Mouse (Mus musculus): ENCODE measurements around the gene Dnaaf5.

Gene Dnaaf5

GRCm38 (mm10) chr5:139216774-139217173 is 66.8 kb downstream of the Dnaaf5 start:
- Histone ChIP-seq H3K36me3 (ENCODE audit: insufficient read depth, low read length) (peaks cover 80% of the 10 kb centered on the region), H3K4me1 (replicated peaks; ENCODE audit: low read depth, low read length) (peaks cover 20% of the 10 kb centered on the region), H3K9me3 (ENCODE audit: low read length) (peaks cover 5% of the 10 kb centered on the region), H3K4me3 (replicated peaks; ENCODE audit: low read length) (no peak overlapping the region), H3K27me3 (ENCODE audit: insufficient read depth, low read length) (no peaks in the 10 kb centered on the region)
- no peak for TF ChIP-seq NANOG (IDR thresholded peaks at IDR 0.05; ENCODE audit: borderline replicate concordance, low read length)
- TF ChIP-seq CTCF (conservative IDR thresholded peaks at IDR 0.05; ENCODE audit: low read length): no peak
- no peak for TF ChIP-seq POU5F1 (IDR thresholded peaks at IDR 0.05; ENCODE audit: borderline replicate concordance, low read length)

GRCm38 (mm10) chr5:139220006-139220515 is 70.0 kb downstream of the Dnaaf5 start:
- TF ChIP-seq CTCF (conservative IDR thresholded peaks at IDR 0.05; ENCODE audit: low read length): no peak
- no peak for TF ChIP-seq POU5F1 (IDR thresholded peaks at IDR 0.05; ENCODE audit: borderline replicate concordance, low read length)
- TF ChIP-seq NANOG (IDR thresholded peaks at IDR 0.05; ENCODE audit: borderline replicate concordance, low read length): no peak
- no peaks in the 10 kb centered on the region for H3K9me3 ChIP-seq (ENCODE audit: low read length)
- H3K4me1 ChIP-seq (replicated peaks; ENCODE audit: low read depth, low read length): no peaks in the 10 kb centered on the region
- H3K27me3 ChIP-seq (ENCODE audit: insufficient read depth, low read length): no peaks in the 10 kb centered on the region
- peaks cover 80% of the 10 kb centered on the region for H3K36me3 ChIP-seq (ENCODE audit: insufficient read depth, low read length)
- no peak overlapping the region for H3K4me3 ChIP-seq (replicated peaks; ENCODE audit: low read length)

- Histone ChIP-seq H3K27me3 (ENCODE audit: insufficient read depth, low read length) (no peaks in the 10 kb centered on the region), H3K4me3 (replicated peaks; ENCODE audit: low read length) (no peak overlapping the region), H3K9me3 (ENCODE audit: low read length) (no peaks in the 10 kb centered on the region), H3K4me1 (replicated peaks; ENCODE audit: low read depth, low read length) (no peaks in the 10 kb centered on the region), H3K36me3 (ENCODE audit: insufficient read depth, low read length) (peaks cover 80% of the 10 kb centered on the region)
- TF ChIP-seq NANOG (IDR thresholded peaks at IDR 0.05; ENCODE audit: borderline replicate concordance, low read length) (no peak), POU5F1 (IDR thresholded peaks at IDR 0.05; ENCODE audit: borderline replicate concordance, low read length) (no peak), CTCF (conservative IDR thresholded peaks at IDR 0.05; ENCODE audit: low read length) (no peak)
Measured at GRCm38 (mm10) chr5:139220610-139221009, 70.6 kb downstream of the Dnaaf5 start.

GRCm38 (mm10) chr5:139223331-139223730 is 73.3 kb downstream of the Dnaaf5 start:
- no peaks in the 10 kb centered on the region for H3K9me3 ChIP-seq (ENCODE audit: low read length)
- H3K4me1 ChIP-seq (replicated peaks; ENCODE audit: low read depth, low read length): 0 out of 2 replicates have a peak, but pooled peaks cover under 1% of the 10 kb centered on the region
- peaks cover 87% of the 10 kb centered on the region for H3K36me3 ChIP-seq (ENCODE audit: insufficient read depth, low read length)
- no peaks in the 10 kb centered on the region for H3K27me3 ChIP-seq (ENCODE audit: insufficient read depth, low read length)
- no peak for TF ChIP-seq CTCF (conservative IDR thresholded peaks at IDR 0.05; ENCODE audit: low read length)
- no peak for TF ChIP-seq NANOG (IDR thresholded peaks at IDR 0.05; ENCODE audit: borderline replicate concordance, low read length)
- no peak for TF ChIP-seq POU5F1 (IDR thresholded peaks at IDR 0.05; ENCODE audit: borderline replicate concordance, low read length)
- H3K4me3 ChIP-seq (replicated peaks; ENCODE audit: low read length): no peak overlapping the region

- Histone ChIP-seq H3K27me3 (ENCODE audit: insufficient read depth, low read length) (no peaks in the 10 kb centered on the region), H3K9me3 (ENCODE audit: low read length) (no peaks in the 10 kb centered on the region), H3K4me3 (replicated peaks; ENCODE audit: low read length) (no peak overlapping the region), H3K4me1 (replicated peaks; ENCODE audit: low read depth, low read length) (peaks cover 19% of the 10 kb centered on the region), H3K36me3 (ENCODE audit: insufficient read depth, low read length) (peaks cover 100% of the 10 kb centered on the region)
- no peak for TF ChIP-seq CTCF (conservative IDR thresholded peaks at IDR 0.05; ENCODE audit: low read length)
- TF ChIP-seq POU5F1 (IDR thresholded peaks at IDR 0.05; ENCODE audit: borderline replicate concordance, low read length): no peak
- no peak for TF ChIP-seq NANOG (IDR thresholded peaks at IDR 0.05; ENCODE audit: borderline replicate concordance, low read length)
Measured at GRCm38 (mm10) chr5:139227236-139227635, 77.2 kb downstream of the Dnaaf5 start.

- Histone ChIP-seq H3K4me3 (replicated peaks; ENCODE audit: low read length) (no peak overlapping the region), H3K9me3 (ENCODE audit: low read length) (no peaks in the 10 kb centered on the region), H3K4me1 (replicated peaks; ENCODE audit: low read depth, low read length) (peaks cover 19% of the 10 kb centered on the region), H3K36me3 (ENCODE audit: insufficient read depth, low read length) (peaks cover 100% of the 10 kb centered on the region), H3K27me3 (ENCODE audit: insufficient read depth, low read length) (no peaks in the 10 kb centered on the region)
- TF ChIP-seq POU5F1 (IDR thresholded peaks at IDR 0.05; ENCODE audit: borderline replicate concordance, low read length) (no peak), CTCF (conservative IDR thresholded peaks at IDR 0.05; ENCODE audit: low read length) (no peak), NANOG (IDR thresholded peaks at IDR 0.05; ENCODE audit: borderline replicate concordance, low read length) (no peak)
Measured at GRCm38 (mm10) chr5:139227645-139228044, 77.6 kb downstream of the Dnaaf5 start.

GRCm38 (mm10) chr5:139228318-139228717 is 78.3 kb downstream of the Dnaaf5 start:
- no peak for TF ChIP-seq POU5F1 (IDR thresholded peaks at IDR 0.05; ENCODE audit: borderline replicate concordance, low read length)
- no peak overlapping the region for H3K4me3 ChIP-seq (replicated peaks; ENCODE audit: low read length)
- peaks cover 100% of the 10 kb centered on the region for H3K36me3 ChIP-seq (ENCODE audit: insufficient read depth, low read length)
- H3K9me3 ChIP-seq (ENCODE audit: low read length): no peaks in the 10 kb centered on the region
- H3K27me3 ChIP-seq (ENCODE audit: insufficient read depth, low read length): no peaks in the 10 kb centered on the region
- peaks cover 19% of the 10 kb centered on the region for H3K4me1 ChIP-seq (replicated peaks; ENCODE audit: low read depth, low read length)

GRCm38 (mm10) chr5:139229716-139230115 is 79.7 kb downstream of the Dnaaf5 start:
- TF ChIP-seq POU5F1 (IDR thresholded peaks at IDR 0.05; ENCODE audit: borderline replicate concordance, low read length) (no peak), NANOG (IDR thresholded peaks at IDR 0.05; ENCODE audit: borderline replicate concordance, low read length) (no peak), CTCF (conservative IDR thresholded peaks at IDR 0.05; ENCODE audit: low read length) (no peak)
- H3K9me3 ChIP-seq (ENCODE audit: low read length): no peaks in the 10 kb centered on the region

GRCm38 (mm10) chr5:139232083-139232482 is 82.1 kb downstream of the Dnaaf5 start:
- peaks cover 19% of the 10 kb centered on the region for H3K4me1 ChIP-seq (replicated peaks; ENCODE audit: low read depth, low read length)
- no peak for TF ChIP-seq CTCF (conservative IDR thresholded peaks at IDR 0.05; ENCODE audit: low read length)
- no peak for TF ChIP-seq NANOG (IDR thresholded peaks at IDR 0.05; ENCODE audit: borderline replicate concordance, low read length)
- TF ChIP-seq POU5F1 (IDR thresholded peaks at IDR 0.05; ENCODE audit: borderline replicate concordance, low read length): no peak
- H3K36me3 ChIP-seq (ENCODE audit: insufficient read depth, low read length): peaks cover 100% of the 10 kb centered on the region
- H3K4me3 ChIP-seq (replicated peaks; ENCODE audit: low read length): no peak overlapping the region
- no peaks in the 10 kb centered on the region for H3K27me3 ChIP-seq (ENCODE audit: insufficient read depth, low read length)
- no peaks in the 10 kb centered on the region for H3K9me3 ChIP-seq (ENCODE audit: low read length)

More at GRCm38 (mm10) chr5:139229716-139230115, 79.7 kb downstream of the Dnaaf5 start:
- H3K36me3 ChIP-seq (ENCODE audit: insufficient read depth, low read length): peaks cover 100% of the 10 kb centered on the region
- H3K27me3 ChIP-seq (ENCODE audit: insufficient read depth, low read length): no peaks in the 10 kb centered on the region
- H3K4me1 ChIP-seq (replicated peaks; ENCODE audit: low read depth, low read length): peaks cover 19% of the 10 kb centered on the region
- H3K4me3 ChIP-seq (replicated peaks; ENCODE audit: low read length): no peak overlapping the region
